Mouse (Mus musculus) urinary bladder, postnatal 10 days (tissue): Measurements from ENCODE around the gene Rps6ka5.

Source experiments
- DNase-seq: peaks from one replicate; pipeline ENCODE4 v3.0.0; 2022; ENCODE audit warnings: low spot score

Rps6ka5 gene

GRCm38 (mm10) chr12:100655972-100656371 is 70.8 kb downstream of the Rps6ka5 start:
- DNase-seq, result no peak

- no peak for DNase-seq
Observed at GRCm38 (mm10) chr12:100641936-100642335, 84.8 kb downstream of the Rps6ka5 start.

GRCm38 (mm10) chr12:100640726-100641125 is 86.1 kb downstream of the Rps6ka5 start:
- DNase-seq, result no peak

GRCm38 (mm10) chr12:100639680-100640079 is 87.1 kb downstream of the Rps6ka5 start:
- DNase-seq, result no peak

- no peak for DNase-seq
Observed at GRCm38 (mm10) chr12:100637886-100638285, 88.9 kb downstream of the Rps6ka5 start.

GRCm38 (mm10) chr12:100636733-100637132 is 90.0 kb downstream of the Rps6ka5 start:
- no peak for DNase-seq

- DNase-seq, result no peak
Observed at GRCm38 (mm10) chr12:100636299-100636633, 90.5 kb downstream of the Rps6ka5 start.

GRCm38 (mm10) chr12:100635601-100636298 is 91.0 kb downstream of the Rps6ka5 start:
- no peak for DNase-seq

GRCm38 (mm10) chr12:100633231-100633630 is 93.6 kb downstream of the Rps6ka5 start:
- DNase-seq, result no peak

GRCm38 (mm10) chr12:100631286-100631685 is 95.5 kb downstream of the Rps6ka5 start:
- no peak for DNase-seq

- no peak for DNase-seq
Observed at GRCm38 (mm10) chr12:100629126-100629920, 97.5 kb downstream of the Rps6ka5 start.

- DNase-seq, result no peak
Observed at GRCm38 (mm10) chr12:100626991-100627677, 99.6 kb downstream of the Rps6ka5 start.

GRCm38 (mm10) chr12:100626273-100626990 is 100.4 kb downstream of the Rps6ka5 start:
- no peak for DNase-seq

- no peak for DNase-seq
Observed at GRCm38 (mm10) chr12:100624854-100625447, 101.8 kb downstream of the Rps6ka5 start.

GRCm38 (mm10) chr12:100615251-100615650 is 111.5 kb downstream of the Rps6ka5 start:
- DNase-seq, result no peak

- no peak for DNase-seq
Observed at GRCm38 (mm10) chr12:100613878-100614277, 112.9 kb downstream of the Rps6ka5 start.

GRCm38 (mm10) chr12:100613192-100613700 is 113.5 kb downstream of the Rps6ka5 start:
- DNase-seq, result no peak

- DNase-seq, result no peak
Observed at GRCm38 (mm10) chr12:100609766-100610165, 117.0 kb downstream of the Rps6ka5 start.

- DNase-seq, result no peak
Observed at GRCm38 (mm10) chr12:100609064-100609463, 117.7 kb downstream of the Rps6ka5 start.

- DNase-seq, result no peak
Observed at GRCm38 (mm10) chr12:100606733-100607132, 120.0 kb downstream of the Rps6ka5 start.

- no peak for DNase-seq
Observed at GRCm38 (mm10) chr12:100605596-100605995, 121.2 kb downstream of the Rps6ka5 start.

- no peak for DNase-seq
Observed at GRCm38 (mm10) chr12:100604540-100604939, 122.2 kb downstream of the Rps6ka5 start.
